Mouse (Mus musculus) urinary bladder, postnatal 14 days (tissue): ENCODE results near the gene Trp63.
"Not testable (repeated sequence)": the region's sequence is repeated elsewhere in the genome, so short reads cannot be mapped to it uniquely, and the experiment has no call there.

Source experiments
- DNase-seq: peaks from one replicate; pipeline ENCODE4 v3.0.0; 2021; ENCODE audit warnings: low spot score

Trp63 gene

DNA sequence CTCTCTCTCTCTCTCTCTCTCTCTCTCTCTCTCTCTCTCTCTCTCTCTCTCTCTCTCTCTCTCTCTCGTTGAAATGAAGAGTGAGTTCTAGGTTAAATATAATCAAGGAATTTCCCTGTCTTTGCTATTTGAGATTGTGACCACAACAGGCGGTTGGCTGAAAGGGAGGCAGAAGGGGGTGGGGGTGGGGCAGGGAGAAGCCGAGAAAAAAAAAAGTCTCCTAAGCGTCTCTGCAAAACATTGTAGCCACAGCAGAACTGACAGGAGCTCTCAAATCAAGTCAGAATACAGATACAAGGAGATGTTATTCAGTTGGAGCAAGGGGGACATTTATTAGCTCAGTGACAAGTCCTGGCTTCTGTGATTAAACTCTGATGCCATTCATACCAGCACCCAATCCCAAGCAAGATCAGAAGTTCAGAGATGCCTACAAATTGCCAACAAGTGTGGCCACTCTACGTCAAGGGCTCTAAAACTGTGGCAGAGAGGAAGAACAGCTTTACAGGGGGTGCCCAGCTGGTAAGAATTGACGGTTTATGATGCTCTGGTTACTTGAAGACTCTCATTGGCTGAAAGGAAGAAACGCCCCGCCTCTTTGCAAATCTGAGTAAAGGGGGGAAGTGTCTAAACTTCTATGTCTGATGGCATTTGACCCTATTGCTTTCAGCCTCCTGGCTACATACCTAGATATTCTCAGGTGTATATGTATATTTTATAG lies at the start of gene Trp63:
Gene Trp63, plus strand, starts transcription at position 233 of the 718 bp plus-strand sequence.
- DNase-seq = no peak

DNA sequence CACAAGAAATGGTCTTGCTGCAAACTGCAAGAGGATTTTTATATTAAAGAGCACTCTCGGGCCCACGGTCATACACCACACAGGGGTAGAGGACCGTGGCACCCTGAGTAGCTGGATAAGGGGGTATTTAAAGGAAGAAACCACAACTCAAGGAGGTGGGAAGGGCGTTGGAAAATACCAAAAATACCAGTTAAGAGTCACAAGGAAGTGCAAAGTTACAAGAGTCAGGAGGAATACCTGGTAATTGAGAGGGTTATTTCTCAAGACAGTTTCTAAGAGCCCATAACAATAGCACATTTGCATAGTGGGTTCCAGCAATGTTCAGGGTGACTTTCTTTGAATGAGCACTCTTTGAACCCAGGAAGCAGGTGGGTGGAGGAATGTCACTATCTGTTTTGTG lies 38.8 kb upstream of the Trp63 start:
- DNase-seq = not testable (repeated sequence)

DNA sequence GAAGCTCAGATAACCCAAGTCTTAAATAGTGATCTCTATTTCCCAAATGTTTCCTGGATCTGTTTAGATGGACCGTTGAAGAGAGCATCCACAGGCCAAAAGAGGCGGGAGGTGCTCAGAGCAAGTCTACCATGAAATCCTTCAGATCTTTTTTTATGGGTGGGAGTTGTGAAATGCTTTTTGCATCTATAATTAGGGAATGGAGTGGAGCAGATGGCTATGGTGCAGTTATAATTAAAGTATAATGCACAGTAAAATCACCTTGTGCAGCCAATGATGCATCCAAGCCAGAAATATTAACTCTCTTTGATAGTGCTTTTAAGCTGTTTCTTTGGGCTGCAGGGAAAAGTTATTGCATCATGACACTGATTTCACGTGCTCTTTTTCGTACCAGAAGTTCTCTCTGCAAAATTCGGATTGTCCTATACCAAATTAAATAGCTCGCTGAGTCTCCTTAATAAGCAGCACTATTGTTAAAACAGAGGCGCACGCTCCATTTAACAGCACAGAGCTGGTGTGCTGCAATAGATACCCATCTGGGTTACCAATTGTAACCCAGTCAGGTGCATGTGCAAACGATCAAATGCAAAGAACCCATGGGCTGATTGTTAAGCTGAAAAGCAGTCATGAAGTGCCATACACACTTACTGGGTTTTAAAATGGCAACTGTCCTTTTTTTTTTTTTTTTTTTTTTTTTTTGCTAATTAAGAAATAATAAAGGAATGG lies 22.9 kb upstream of the Trp63 start:
- DNase-seq = no peak

DNA sequence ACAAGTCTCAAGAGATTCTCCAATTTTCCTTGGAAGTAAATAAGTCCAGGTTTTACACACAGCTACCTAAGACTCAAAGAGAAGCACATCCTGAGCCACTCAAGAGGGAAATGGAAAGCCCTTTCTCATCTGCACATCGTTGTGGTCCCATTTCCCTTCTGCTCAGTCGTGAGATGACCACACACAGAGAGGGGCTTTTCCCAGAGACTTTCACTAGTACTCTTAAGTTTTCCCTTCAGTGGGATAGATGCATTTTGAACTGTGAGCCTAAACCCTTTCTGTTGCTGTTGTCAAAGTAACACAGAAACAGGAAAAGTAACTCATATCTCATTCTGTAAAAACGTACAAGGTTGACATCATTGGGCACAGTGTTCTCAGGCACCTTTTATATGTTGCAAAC lies 20.4 kb upstream of the Trp63 start:
- DNase-seq = no peak

DNA sequence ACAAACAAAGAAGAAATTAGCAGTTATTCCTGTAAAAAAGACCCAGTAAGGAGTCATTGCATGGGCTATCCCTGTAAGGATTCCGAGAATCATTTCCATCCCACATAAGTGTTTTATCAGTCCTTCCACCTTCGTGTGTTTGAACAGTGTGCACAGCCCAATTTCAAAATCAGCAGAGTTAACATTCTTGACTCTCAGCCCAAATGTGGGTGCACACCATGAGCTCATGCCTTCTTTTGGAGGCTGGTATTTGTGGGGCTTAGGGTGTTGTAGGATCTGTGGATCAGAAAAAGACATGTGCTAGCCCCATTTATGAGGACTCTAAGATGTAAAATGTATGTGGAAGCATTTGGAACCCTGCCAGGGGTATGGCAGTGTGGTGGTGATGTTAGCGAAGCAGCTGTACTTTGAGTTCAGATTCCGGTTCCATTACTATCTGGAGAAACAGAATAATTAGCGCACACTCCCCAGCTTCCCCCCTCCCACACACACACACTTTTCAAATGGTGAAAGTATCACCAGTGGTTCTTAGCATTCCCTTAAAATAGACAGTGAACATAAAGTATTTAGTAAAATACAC lies 9.6 kb upstream of the Trp63 start:
- DNase-seq = no peak

DNA sequence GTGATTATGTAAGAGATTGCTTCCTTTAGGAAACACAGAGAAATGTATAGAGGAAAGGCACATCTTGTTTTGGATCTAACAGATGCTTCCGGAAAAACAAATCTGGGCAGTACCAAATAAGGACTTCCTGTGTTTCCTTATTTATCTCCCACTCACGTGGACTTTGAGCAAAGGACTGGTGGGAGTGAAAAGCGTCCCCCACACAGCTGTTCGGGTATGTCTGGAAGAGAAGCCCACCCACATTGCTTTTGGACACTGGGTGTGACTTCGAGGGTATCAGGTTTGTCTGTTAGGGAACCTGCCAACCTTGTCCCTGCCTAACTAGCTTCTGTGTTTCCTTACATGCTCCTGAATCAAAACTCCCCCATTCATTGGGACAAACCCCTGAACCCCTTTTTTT lies 3.2 kb upstream of the Trp63 start:
- DNase-seq = no peak

DNA sequence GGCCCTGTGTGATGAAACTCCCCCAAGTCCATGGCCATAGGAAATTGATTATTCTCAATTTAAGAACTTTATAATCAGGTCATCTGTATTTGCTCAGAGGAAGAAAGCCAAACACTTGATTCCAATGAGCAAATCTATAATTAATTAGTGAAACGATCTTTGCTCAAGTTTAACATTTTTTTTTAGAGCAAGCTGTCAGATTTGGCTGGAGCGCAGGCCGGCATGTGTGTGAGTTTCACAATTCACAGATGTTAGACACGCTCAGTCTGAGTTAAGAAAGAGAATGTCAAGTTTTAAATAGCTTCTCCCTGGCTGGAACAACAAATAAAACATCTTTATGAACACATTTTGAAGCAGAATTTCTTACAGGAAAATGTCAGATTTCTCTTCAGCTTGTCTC lies 1.0 kb upstream of the Trp63 start:
- no peak for DNase-seq

DNA sequence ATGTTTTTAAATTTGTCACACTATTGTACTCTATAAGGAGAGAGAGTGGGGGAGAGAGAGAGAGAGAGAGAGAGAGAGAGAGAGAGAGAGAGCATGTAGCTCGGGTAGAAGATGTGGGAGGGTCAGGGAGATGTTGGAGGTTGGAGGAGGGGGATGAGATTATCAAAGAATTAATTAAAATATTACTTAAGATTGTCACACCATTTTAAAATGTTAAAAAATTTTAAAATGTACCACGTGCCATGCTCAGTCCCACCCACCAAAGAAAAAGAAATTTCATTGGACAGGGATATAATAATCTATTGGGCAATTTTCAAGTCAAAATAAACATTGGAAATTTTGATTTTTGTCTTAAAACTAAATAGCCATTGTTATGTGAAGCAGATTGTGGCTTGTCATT lies 1.0 kb downstream of the Trp63 start:
- DNase-seq = no peak

DNA sequence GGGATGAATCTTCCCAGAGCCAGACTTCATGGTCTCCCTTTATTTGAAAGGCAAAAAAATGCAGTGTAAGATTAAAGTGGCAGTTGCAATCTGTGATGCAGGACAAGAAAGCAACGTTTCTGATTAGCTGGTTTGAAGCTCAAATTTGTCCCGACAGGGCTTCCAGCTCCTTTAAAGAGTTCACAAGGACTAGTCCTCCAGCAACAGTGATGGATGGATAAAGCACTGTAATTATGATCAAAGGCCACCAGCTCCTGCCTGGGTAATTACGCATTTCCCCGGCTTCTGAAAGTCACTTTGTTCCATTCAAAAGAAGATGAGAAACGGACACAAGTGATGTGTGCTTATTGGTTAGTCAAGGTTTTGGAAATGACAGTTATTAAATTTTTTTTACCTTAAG lies 7.0 kb downstream of the Trp63 start:
- DNase-seq = no peak

DNA sequence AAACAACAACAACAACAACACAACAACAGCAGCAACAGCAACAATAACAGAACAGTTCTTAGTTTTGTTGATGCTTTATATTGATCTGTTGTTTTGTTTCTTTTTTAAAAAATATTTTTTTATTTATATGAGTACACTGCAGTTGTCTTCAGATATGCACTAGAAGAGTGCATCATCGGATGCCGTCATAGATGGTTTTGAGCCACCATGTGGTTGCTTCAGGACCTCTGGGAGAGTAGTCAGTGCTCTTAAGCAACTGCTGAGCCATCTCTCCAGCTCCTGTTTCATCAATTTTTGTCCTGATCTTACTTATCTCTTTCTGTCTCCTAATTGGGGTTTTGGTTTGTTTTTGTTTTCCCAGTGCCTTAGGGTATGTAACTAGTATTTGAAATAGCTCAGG lies 17.7 kb downstream of the Trp63 start:
- DNase-seq = no peak

DNA sequence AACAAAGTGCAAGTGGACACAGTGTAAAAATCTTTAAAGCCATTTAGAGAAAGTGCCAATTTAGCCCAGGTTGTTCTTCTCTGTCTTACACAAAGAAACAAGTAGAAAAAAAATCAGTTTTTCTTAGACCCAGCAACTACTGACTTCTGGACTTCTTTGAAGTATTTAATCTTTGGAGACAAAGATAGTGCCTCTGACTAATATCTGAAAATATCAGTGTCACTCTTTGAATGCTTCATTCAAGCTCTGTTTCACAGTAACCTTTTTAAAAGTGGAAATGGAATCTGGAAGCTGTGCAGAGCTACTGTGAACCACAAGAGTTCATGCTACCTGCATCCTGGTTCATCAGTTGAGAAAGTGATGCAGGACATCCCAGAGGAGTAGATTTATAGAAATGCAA lies 22.7 kb downstream of the Trp63 start:
- no peak for DNase-seq

DNA sequence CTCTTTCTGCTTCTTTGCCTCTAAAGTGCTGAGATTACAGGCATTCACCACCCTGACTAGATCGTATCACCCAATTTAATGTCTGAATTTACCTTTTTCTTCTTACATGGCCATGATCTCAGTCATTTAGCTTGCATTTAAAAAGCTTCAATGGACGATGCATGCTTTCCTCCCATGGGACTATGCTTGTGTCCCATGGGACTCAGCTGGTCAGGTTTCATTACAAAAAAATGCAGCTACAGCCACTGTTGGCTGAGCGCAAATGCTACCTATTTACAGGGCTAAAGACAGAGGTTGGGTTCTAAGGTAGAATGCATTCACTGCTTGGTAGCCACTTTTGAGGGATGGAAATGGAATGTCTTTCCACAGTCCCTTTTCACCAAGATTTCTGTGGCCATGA lies 32.2 kb downstream of the Trp63 start:
- no peak for DNase-seq

DNA sequence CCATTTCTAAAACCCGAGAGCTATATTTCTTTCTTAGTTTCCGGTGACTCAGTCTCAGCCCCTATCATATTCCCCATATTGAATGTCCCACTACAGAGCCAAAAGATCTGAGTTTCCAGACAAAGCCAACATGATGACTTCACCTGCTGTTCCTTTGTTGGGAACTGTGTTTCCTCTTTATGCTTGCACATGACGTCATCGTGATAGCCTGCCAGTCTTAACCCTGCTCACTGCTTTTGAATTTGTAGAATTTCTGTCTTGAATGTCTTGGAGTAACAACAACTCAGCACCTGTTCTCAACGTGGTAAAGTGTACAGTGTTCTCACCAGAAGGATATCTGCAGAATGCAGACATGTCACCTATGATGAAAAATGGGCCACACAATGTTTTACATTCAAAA lies 39.6 kb downstream of the Trp63 start:
- no peak for DNase-seq

DNA sequence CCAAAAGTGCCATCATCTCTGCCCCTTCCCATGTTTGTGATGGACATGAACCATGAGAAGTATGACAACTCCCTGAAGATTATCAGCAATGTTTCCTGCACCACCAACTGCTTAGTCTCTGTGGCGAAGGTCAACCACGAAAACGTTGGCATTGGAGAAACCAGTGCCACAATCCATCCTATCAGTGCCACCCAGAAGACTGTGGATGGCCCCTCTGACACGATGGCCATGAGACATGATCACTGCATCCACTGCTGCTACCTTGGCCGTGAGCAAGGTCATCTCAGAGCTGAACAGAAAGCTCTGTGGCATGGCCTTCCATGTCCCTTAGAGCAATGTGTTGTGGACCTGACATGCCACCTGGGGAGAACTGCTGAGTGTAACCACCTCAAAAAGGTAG lies 43.4 kb downstream of the Trp63 start:
- no peak for DNase-seq

DNA sequence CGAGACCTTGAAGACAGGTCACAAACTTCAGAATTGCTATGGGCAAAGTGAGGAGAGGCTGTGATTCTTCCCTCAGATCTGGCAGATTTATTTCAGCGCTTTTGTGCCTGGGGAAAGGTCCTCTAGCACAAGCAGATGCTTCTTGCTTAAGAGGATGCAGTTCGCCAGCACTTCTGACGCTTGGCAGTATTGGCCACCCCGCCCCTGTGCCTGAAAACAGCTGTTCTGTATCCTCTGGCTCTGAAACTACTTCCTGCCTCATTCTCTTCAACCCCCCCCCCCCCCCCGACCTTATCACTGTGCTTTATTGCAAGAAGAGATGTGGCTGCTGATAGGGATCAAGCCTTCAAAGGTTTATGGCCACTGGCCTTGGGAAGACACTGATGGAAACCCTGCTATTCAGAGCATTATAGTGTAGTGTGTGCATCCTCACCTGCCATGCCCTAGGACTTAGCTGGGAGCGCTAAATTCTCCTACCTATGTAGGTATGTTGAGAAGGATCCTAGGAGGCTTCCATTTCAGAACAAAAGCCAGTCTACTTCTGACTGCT lies 44.5 kb downstream of the Trp63 start:
- DNase-seq = peak; percentile 41

DNA sequence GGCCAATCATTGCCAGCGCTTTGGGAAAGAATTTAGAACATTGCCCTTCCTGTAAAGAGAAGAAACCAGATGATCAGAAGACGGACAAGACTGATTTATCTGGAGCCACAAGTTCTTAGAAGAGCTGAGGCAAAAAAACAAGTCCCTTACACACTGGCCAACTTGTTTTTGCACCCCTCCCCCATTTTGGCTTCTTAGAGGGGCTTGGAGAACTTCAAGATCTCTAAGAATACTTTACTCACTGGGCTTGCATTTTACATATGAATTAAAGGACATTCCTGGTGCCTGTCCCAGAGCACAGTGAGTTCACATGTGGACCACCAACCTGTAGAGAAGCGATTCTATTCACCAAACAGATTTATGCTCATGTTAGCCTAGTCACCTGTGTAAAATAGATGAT lies 53.3 kb downstream of the Trp63 start:
- DNase-seq = no peak

DNA sequence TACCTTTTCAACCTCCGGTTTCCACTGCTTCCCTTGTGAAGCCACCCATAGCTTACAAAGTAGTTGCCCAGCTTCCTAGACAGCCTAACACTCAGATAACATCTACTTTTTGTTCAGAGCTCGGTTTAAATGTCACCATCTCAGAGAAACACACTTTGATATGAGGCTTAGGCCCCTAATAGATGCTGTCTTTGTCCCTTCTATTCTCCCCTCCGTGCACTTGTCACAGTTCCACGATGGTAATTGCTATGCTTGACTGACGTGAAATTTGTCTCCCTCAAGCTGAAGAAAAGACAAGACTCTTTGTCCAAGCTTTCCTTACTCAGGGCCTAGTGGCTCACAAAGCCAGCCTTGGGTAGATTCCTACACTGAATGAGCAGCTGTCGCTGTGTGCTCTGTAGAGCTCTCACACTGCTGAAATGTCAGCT lies 54.1 kb downstream of the Trp63 start:
- no peak for DNase-seq

DNA sequence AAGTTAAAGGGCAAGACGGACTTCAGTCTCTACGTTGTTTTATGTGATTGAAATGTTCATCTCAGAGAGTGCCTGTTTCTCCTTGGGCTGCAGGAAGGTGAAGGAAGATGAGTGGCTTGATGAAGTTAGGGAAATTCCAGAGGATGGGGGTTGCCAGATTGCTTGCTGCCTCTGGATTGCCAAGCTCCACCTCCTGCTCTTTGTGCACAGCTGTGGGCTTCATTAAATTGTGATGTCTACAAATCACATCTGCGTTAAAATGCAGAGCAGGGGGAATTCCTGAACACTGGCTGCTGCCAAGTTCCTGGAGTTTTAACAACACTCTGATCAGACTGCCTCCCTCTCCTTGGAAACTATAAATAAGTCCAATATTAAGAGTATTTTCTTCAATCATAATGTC lies 63.2 kb downstream of the Trp63 start:
- DNase-seq = peak; percentile 11

DNA sequence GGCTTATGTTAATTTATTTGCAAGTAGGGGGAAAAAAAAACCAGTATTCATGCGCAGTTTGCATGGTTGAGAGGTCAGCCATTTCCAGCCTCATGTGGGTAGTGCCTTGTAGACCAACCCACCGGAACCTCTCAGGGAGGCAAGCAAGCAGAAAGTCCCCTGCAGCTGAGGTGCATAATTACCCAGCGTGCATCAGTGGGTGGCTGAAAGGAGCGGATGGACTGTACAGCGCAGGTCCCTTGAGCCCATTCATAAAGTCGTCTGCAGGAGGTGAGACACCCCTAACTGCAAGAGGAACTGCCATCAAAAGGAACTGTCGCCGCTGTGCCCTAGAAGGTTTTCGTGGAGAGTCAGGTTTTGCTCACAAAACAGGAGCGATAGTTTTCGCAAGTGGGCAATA lies 68.3 kb downstream of the Trp63 start:
- no peak for DNase-seq

DNA sequence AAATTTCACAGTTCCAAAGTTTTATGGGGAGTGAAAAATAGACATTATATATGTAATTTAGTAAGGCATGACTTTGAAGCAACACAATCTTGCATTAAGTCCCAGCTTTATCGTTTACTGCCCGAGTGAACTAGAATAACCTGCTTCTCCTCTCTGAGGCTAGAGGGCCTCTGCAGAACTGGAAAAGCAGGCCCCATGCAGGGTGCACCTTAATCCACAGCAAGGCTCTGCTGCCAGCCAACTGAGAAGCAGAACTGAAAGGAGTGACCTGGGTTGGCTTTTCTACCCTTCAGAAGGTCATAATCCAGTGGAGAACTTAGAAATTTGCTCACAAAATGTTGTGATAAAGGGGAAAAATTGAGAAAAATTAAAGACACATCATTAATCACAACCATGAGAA lies 74.5 kb downstream of the Trp63 start:
- peak; percentile 76 for DNase-seq

DNA sequence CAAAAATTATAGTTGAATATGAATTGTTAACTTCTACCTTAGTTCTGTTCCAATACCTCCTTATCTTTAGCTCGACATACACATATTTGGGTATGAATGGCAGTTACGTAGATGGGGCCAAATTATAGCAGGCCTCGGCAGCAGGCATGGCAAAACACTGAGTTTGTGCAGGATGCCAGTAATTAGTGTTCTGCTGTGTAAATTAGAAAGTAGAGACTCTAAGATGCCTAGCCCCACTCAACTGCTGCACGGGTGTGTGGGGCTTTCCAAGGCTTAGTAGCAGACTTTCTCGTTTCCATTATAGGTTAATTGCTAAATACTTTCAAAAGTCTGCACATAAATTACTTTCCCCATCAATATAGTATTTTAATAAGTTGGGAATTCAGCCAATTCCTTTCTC lies 82.0 kb downstream of the Trp63 start:
- no peak for DNase-seq

DNA sequence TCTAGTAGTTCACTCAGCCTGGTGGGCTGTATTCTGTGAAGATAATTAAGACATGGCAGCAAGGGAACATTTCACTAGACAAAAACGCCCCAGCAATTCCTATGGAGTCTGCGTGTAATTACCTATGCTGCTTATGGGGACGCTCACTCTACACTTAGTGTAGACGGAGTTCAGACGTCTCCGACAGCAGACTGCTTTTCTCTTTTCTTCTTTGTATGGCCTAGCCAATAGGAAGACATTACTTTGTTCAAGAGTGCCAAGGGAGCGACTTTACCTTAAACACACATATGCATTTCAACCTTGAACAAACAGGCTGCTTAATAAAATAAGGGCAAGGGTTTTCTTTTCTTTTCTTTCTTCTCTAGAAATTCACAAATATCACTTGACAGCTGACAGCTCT lies 91.0 kb downstream of the Trp63 start:
- no peak for DNase-seq

DNA sequence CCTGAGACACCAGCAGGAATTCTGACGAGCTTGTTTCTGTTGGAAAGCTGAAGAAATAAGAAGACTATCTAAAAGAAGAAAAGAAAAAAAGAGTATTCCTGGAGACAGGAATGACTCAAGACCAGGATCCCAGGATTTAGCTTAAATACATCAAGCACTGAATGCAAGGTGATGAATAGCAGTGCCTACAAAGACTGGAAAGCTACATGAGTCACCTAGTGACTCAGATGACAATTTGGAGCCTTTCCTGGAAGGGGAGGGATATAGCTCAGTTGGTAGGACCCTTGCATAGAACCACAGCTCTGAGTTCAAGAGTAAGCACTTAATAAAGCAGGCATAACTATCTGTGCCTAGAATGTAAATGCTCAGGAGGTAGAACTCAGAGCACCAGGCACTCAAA lies 93.9 kb downstream of the Trp63 start:
- DNase-seq = no peak
